Mouse (Mus musculus): ENCODE measurements around the gene Rab17.

The Rab17 gene

DNA sequence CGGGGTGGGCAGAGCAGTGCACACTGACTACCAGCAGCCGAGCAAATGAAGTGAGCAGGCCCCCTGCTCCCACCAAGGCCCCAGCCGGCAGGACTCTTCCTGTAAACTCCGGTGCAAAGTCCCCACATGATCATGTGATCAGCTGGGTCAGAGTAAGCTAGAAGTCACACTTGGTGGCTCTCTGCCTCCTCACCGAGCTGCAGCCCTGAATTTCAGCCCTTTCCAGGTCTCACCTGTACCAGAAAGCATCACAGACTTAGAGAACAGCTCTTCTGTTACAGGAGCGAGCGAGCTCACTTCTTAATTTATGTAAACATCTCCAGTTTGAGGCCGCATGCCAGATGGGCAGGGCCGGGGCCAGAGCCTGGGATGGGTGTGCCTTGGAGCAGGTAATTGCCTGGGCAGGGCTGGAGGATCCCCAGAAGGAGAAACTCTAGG is at the start of gene Rab17:
Gene Rab17, minus strand, starts transcription at position 315 of the 438 bp plus-strand sequence.
- DNase-seq, result peak; percentile 73

- DNase-seq, result peak; percentile 40
These were observed 47.8 kb upstream of the Rab17 start for GRCm38 (mm10) chr1:91017111-91017758.

DNA sequence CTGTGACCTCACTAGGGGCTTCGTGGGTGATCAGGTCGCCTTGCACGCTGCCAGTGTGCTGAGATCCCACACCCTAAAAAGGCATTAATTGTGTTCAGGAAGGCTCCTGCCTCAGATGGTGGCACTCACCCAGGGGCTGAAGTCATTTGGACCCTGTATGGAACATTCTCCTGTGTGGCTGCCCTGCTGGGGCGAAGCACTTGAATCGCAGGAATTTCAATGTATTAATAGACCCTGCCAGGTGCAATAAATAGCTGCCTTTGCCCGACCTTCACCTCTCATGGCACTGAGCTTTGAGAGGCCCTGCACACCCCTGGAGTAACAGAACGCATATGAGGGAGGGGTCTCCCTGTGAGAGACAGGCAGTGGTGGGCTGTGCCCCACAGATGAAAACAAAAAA is 46.1 kb upstream of the Rab17 start:
- DNase-seq, result peak; percentile 29

DNA sequence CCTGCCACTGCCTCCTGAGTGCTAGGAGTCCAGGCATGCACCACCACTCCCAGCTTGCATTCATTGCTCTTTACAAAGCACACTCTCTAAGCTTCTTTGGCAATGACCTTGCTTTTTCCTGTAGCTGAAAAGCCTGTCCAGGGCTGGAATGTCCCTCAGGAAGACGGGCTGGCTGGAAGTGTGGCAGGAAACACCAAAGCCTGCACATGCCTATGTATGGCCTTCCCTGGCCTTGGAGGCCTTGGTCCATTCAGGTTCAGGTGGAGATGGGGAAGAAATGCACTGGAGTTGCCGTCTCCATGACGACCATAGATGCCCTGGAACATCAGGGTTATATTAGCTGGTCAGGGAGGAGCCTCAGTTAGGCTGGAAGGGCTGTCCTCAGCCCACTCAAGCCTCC is 44.3 kb upstream of the Rab17 start:
- peak; percentile 27 for DNase-seq

GRCm38 (mm10) chr1:91011336-91011735 is 41.9 kb upstream of the Rab17 start:
- no peak for DNase-seq

GRCm38 (mm10) chr1:91010716-91011115 is 41.3 kb upstream of the Rab17 start:
- DNase-seq, result no peak

- DNase-seq, result no peak
These were observed 40.8 kb upstream of the Rab17 start for GRCm38 (mm10) chr1:91010216-91010615.

- DNase-seq, result no peak
These were observed 39.8 kb upstream of the Rab17 start for GRCm38 (mm10) chr1:91009266-91009665.

DNA sequence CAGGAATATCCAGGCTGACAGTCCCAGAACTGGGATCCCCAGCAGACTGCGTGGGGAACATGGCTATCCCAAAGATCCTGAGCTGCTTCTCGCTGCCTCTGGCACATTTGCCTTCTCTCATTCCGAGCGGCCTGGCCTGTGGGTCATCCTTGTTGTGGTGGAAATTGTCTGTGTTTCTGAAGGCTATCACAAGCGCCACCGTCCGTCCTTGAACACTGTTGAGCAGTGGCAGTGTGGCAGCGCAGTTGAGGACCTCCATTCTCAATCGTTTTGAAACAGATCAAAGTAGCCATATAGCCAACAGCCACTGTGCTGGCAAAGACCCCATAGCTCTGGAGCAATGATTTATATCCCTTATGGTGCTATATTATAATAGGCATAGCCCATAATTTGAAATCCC is 39.3 kb upstream of the Rab17 start:
- DNase-seq, result no peak

DNA sequence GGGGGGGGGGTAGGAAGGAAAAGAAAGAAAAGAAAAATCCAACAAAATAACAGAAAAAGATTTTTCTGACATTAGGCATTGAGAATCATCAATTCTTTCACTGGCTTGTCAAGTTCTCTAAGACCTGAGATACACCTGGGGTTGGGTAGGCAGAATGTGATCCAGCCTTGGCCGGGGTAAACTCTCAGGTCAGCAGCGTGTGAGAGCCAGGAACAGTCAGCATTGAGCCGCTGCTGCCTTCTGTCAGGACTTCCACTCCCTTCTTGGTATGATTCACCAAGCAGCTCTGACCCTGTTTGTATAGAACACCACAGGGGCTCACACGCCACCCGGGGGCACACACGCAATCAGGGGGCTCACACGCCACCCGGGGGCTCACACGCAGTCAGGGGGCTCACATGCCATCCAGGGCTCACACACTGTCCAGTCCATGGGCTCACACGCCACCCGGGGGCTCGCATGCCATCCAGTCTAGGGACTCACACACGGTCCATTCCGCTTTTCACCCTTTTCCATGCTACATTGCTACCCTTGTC is 38.8 kb upstream of the Rab17 start:
- no peak for DNase-seq

DNA sequence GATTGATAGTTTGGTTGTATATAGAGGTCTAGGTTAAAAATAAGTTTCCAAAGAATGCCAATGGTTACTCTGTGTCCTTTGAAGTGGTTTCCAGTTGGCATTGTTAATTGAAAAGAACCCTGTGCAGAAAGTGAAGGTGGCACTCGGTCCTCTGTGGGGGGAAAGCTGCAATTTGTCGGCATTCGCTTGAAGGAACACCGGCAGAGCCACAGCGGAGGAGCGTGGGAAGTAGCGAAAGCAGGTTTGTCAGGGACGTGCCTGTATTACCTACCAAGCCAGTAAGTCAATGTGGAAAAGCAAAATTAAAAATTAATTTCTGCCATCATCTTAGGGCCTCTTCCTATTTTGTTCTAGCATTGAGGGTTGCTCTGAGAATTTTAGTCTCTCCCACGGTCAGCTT is 37.2 kb upstream of the Rab17 start:
- no peak for DNase-seq

DNA sequence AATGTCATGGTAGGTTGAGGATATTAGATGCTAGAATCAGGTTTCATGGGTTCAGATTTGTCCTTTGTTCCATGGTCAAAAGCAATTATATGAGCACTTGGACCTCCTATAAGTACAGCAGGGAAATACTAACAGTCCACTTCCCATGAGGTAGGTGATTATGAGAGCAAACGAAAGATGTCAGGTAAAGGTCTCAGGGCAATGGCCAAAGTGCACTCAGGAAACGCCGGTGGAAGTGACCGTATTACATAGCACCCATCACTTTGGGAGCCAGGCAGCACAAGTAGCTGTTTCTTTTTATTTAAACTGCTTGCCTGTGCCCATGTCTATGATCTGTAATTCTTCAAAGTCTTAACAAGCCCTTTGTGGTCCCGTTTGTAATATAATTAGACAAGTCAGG is 36.6 kb upstream of the Rab17 start:
- no peak for DNase-seq

DNA sequence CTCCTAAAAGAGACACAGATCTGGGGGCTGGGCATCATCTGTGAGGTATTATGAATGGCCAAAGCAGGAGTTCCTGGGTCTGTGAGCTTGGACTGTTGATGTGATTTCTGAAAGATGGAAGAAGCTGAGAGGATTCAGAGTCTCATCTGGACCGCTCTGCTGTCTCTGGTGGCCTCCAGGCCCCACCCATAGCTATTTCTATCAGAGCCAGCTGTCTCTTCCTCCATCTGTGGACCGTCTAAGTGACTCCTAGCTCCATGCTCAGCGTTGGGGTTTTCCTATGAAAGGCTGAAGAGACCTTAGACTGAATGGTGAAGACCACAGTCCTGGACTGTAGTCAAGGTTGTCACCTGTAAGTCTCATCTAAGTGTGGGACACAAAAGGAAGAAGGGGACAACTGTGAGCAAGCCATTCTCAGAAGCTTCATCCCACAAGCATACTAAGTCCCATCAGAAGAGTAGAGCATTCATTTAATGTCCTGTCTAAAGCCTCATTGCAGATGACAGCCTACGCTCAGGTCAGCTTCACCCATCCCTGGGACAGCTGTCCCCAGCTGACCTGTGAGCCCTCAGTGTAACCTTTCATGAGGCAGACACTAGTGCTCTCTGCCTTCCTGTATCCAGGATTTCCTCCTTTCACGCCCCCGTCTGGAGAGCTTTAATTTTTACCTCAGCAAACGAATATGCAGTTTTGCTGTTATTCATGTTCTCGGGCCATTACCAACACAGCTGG is 34.2 kb upstream of the Rab17 start:
- DNase-seq, result no peak

GRCm38 (mm10) chr1:91002641-91003040 is 33.2 kb upstream of the Rab17 start:
- no peak for DNase-seq

- no peak for DNase-seq
These were observed 32.5 kb upstream of the Rab17 start for GRCm38 (mm10) chr1:91001871-91002539.

DNA sequence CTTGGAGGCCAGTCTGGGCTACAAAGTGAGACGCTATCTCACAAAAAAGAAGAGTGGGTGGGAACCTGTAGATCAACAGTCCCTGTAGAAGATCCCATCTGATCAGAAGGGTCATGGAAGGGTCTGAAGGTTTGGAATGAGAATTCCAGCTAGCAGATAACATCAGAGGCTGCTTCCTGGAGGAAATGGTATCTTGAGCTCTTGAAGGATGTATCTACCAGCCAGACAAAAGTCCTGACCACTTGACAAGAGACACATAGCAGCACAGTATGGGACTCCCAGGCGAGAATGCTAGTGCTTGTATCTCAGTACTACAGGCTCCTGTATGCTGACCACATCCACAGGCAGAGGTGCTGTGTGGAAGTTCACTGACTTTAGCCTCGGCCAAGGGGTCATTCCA is 31.6 kb upstream of the Rab17 start:
- no peak for DNase-seq

GRCm38 (mm10) chr1:90999911-91000601 is 30.6 kb upstream of the Rab17 start:
- DNase-seq, result no peak

- DNase-seq, result no peak
These were observed 29.6 kb upstream of the Rab17 start for GRCm38 (mm10) chr1:90998891-90999611.

DNA sequence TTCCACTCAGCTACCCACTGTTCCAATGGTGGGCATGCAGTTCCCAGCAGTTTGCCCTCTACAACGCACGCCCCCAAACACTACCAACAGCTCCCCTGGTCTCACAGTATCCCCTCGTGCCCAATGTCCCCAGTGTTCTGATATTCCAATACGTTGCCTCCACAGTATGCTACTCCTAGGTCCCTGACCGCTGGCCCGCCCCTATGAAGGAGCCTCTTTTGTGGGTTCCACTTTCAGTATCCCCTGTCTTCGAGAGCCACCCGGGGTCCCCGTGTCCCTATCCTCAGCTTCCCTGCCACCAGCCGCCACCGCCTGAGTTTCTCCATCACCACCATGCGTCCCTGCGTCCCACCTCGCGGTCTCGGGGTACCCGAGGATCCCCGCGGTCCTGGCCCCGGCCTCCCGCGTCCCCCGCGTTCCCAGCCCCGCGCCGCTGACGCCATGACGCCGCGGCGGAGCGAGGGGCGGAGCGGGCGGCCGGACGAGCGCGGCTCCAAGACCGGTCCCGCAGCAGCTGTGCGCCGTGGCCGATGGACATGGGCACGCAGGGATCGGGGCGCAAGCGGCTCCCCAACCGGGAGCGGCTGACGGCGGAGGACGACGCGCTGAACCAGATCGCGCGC is 28.9 kb upstream of the Rab17 start, which contains the start of gene Lrrfip1:
Gene Lrrfip1, plus strand, starts transcription at position 470 of the 623 bp plus-strand sequence.
- DNase-seq, result no peak

DNA sequence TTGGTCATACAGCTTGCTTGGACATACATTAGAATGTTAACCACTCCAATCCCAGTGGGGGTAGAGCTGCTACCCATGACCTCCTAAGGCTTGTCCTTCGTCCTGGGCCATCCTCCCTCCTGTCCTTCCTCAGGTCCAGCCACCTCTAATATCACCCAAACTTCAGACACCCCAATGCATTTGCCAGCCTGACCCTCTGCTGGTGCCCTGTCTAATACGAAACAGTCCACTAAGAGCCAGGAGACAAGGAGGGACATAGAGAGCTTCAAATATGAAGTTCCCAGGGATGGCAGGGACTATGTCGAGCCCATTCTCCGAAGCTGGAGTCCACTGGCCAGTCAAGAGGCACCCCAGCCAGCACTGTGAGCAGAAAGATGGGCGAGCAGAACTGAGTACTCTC is 28.2 kb upstream of the Rab17 start:
- DNase-seq, result no peak

DNA sequence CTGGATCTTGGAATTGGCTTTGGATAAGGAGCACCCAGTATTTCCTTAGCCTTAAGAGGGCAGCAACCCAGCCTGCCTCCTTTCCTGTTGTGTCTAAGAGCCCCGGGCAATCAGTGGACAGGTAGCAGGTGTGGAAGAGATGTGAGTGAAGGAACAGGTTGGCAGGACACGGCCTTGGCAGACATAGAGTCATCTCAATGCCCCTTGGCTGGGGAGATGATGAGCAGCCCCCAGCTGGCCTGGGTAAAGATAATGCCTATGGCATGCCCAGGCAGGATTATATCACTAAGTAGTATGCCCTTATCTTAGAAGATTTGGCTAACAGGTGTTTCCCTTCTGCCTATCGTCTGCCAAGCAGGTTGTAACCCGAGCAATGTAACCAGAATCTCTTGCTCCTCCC is 27.7 kb upstream of the Rab17 start:
- no peak for DNase-seq

DNA sequence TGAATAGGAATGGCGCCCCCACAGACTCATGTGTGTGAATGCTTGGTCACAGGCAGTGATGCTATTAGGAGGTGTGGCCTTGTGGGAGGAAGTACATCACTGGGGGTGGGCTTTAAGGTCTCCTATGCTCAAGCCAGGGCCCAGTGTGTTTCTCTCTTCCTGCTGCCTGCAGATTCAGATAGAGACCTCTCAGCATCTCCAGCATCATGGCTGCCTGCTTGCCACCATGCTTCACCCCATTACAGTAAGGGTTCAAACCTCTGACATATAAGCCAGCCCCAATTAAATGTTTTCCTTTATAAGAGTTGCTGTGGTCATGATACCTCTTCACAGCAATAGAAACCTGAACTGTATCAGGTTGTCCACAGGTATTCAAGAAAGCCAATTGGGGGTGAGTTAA is 26.5 kb upstream of the Rab17 start:
- DNase-seq, result no peak
